Mouse (Mus musculus) forebrain, embryonic 15.5 days (tissue): Measurements from ENCODE around the gene Cdk14. TPM values are rescaled to one million over a fixed set of nuclear protein-coding genes. Genes with fewer than 3 reads are reported as not detected.
"Not testable (repeated sequence)": the region's sequence is repeated elsewhere in the genome, so short reads cannot be mapped to it uniquely, and the experiment has no call there.

ENCODE experiments used
- ATAC-seq: fragments of 200-750 bp; cut with Nextera tagmentation; replicated peaks from 2 replicates; pipeline ENCODE4 v1.8.0; 2017; ENCODE audit warnings: mild to moderate bottlenecking, moderate TSS enrichment, moderate library complexity
- H3K27ac ChIP-seq: fragments of 300-500 bp; sonication (generic); replicated peaks from 2 replicates; pipeline ENCODE4 v1.5.1; 2015; ENCODE audit warnings: mild to moderate bottlenecking, inconsistent platforms
- H3K27me3 ChIP-seq: fragments of 300-500 bp; sonication (generic); 2 replicates; pipeline ENCODE4 v1.6.1; 2015; ENCODE audit warnings: inconsistent platforms
- H3K36me3 ChIP-seq: fragments of 300-500 bp; sonication (generic); 2 replicates; pipeline ENCODE4 v1.6.1; 2015; ENCODE audit warnings: mild to moderate bottlenecking, inconsistent platforms
- H3K4me1 ChIP-seq: fragments of 300-500 bp; sonication (generic); 2 replicates; pipeline ENCODE4 v1.6.1; 2015; ENCODE audit warnings: inconsistent platforms
- H3K4me2 ChIP-seq: fragments of 300-500 bp; sonication (generic); replicated peaks from 2 replicates; pipeline ENCODE4 v1.6.1; 2015; ENCODE audit warnings: mild to moderate bottlenecking, inconsistent platforms
- H3K4me3 ChIP-seq: fragments of 300-500 bp; sonication (generic); 2 replicates; pipeline ENCODE4 v1.5.1; 2015; ENCODE audit warnings: mild to moderate bottlenecking, inconsistent platforms
- H3K9ac ChIP-seq: fragments of 300-500 bp; sonication (generic); replicated peaks from 2 replicates; pipeline ENCODE4 v1.6.1; 2015; ENCODE audit warnings: mild to moderate bottlenecking, inconsistent platforms
- H3K9me3 ChIP-seq: fragments of 300-500 bp; sonication (generic); 2 replicates; pipeline ENCODE4 v1.6.1; 2016; ENCODE audit warnings: inconsistent platforms
- WGBS: fragments of 180-500 bp; shearing (Covaris S2); methylation state at CpG from one replicate; pipeline ENCODE4 v1.1.7; 2015; ENCODE audit warnings: mixed read lengths; 5-methylcytosine and 5-hydroxymethylcytosine counted together
- polyA plus RNA-seq: library from polyadenylated mRNA; unstranded; fragments of >200 nt; fragmentation: Nextera tagmentation; extraction: Ambion mirVana; gene quantifications from 2 replicates; pipeline ENCODE4 v1.2.1, GENCODE M21; 2015

Cdk14 gene
- polyA plus RNA-seq, 1 experiment from 2014 or later, result 34.4 TPM

GRCm38 (mm10) chr5:5330926-5331460 is 89.1 kb downstream of the Cdk14 start:
- no peaks in the 10 kb centered on the region for H3K36me3 ChIP-seq
- H3K27ac ChIP-seq, result no peak overlapping the region
- ATAC-seq, result no peak
- no peak overlapping the region for H3K4me3 ChIP-seq
- H3K27me3 ChIP-seq, result no peaks in the 10 kb centered on the region
- no peaks in the 10 kb centered on the region for H3K4me1 ChIP-seq
- H3K9ac ChIP-seq, result no peak overlapping the region
- no peak overlapping the region for H3K4me2 ChIP-seq
- WGBS, result 63% methylated on average over 10 of the region's 10 CpGs
- H3K9me3 ChIP-seq, result no peaks in the 10 kb centered on the region

- H3K4me2 ChIP-seq, ATAC-seq, H3K36me3 ChIP-seq, H3K9ac ChIP-seq, H3K27me3 ChIP-seq, H3K9me3 ChIP-seq, H3K4me3 ChIP-seq, H3K27ac ChIP-seq, H3K4me1 ChIP-seq: not testable (repeated sequence)
- WGBS, result 93% methylated on average over 2 of the region's 2 CpGs
Measured at GRCm38 (mm10) chr5:5329018-5329417, 91.1 kb downstream of the Cdk14 start.

- no peaks in the 10 kb centered on the region for H3K9me3 ChIP-seq
- H3K36me3 ChIP-seq, result no peaks in the 10 kb centered on the region
- no peak overlapping the region for H3K27ac ChIP-seq
- no peak overlapping the region for H3K9ac ChIP-seq
- H3K4me3 ChIP-seq, result no peak overlapping the region
- H3K4me2 ChIP-seq, result no peak overlapping the region
- H3K4me1 ChIP-seq, result no peaks in the 10 kb centered on the region
- no peak for ATAC-seq
- WGBS, result 98% methylated on average over 2 of the region's 2 CpGs
- H3K27me3 ChIP-seq, result no peaks in the 10 kb centered on the region
Measured at GRCm38 (mm10) chr5:5326716-5327115, 93.4 kb downstream of the Cdk14 start.

- ATAC-seq, result no peak
- WGBS, result 93% methylated on average over 8 of the region's 8 CpGs
- no peak overlapping the region for H3K9ac ChIP-seq
- H3K4me3 ChIP-seq, result no peak overlapping the region
- H3K4me2 ChIP-seq, result no peak overlapping the region
- no peak overlapping the region for H3K27ac ChIP-seq
- H3K9me3 ChIP-seq, result no peaks in the 10 kb centered on the region
- H3K4me1 ChIP-seq, result peaks cover 9% of the 10 kb centered on the region; the same call in 1 of the 2 replicates
- H3K36me3 ChIP-seq, result no peaks in the 10 kb centered on the region
- H3K27me3 ChIP-seq, result no peaks in the 10 kb centered on the region
Measured at GRCm38 (mm10) chr5:5322699-5323098, 97.4 kb downstream of the Cdk14 start.

- H3K27me3 ChIP-seq, result no peaks in the 10 kb centered on the region
- no peak overlapping the region; the same call in 1 of the 2 replicates for H3K27ac ChIP-seq
- no peak overlapping the region for H3K4me2 ChIP-seq
- no peaks in the 10 kb centered on the region for H3K36me3 ChIP-seq
- 43% methylated on average over 2 of the region's 2 CpGs for WGBS
- peaks cover 9% of the 10 kb centered on the region; the same call in 1 of the 2 replicates for H3K4me1 ChIP-seq
- no peak overlapping the region for H3K9ac ChIP-seq
- ATAC-seq, result no peak
- no peak overlapping the region for H3K4me3 ChIP-seq
- no peaks in the 10 kb centered on the region for H3K9me3 ChIP-seq
Measured at GRCm38 (mm10) chr5:5320506-5321181, 99.5 kb downstream of the Cdk14 start.

- WGBS, result 87% methylated on average over 8 of the region's 8 CpGs
- no peaks in the 10 kb centered on the region for H3K9me3 ChIP-seq
- no peak overlapping the region for H3K27ac ChIP-seq
- peaks cover 9% of the 10 kb centered on the region; the same call in 1 of the 2 replicates for H3K4me1 ChIP-seq
- no peak for ATAC-seq
- no peaks in the 10 kb centered on the region for H3K36me3 ChIP-seq
- no peak overlapping the region for H3K4me2 ChIP-seq
- H3K4me3 ChIP-seq, result no peak overlapping the region
- H3K9ac ChIP-seq, result no peak overlapping the region
- H3K27me3 ChIP-seq, result no peaks in the 10 kb centered on the region
Measured at GRCm38 (mm10) chr5:5319824-5320505, 100.1 kb downstream of the Cdk14 start.

- no peaks in the 10 kb centered on the region for H3K27me3 ChIP-seq
- H3K27ac ChIP-seq, result no peak overlapping the region
- no peak overlapping the region for H3K4me2 ChIP-seq
- 69% methylated on average over 6 of the region's 6 CpGs for WGBS
- H3K4me1 ChIP-seq, result 0 out of 2 replicates have a peak, but pooled peaks cover 2% of the 10 kb centered on the region
- no peaks in the 10 kb centered on the region for H3K9me3 ChIP-seq
- no peak overlapping the region for H3K4me3 ChIP-seq
- no peak for ATAC-seq
- no peak overlapping the region for H3K9ac ChIP-seq
- H3K36me3 ChIP-seq, result no peaks in the 10 kb centered on the region
Measured at GRCm38 (mm10) chr5:5314270-5314669, 105.8 kb downstream of the Cdk14 start.

- Histone ChIP-seq H3K27me3 (no peaks in the 10 kb centered on the region), H3K36me3 (no peaks in the 10 kb centered on the region), H3K4me2 (no peak overlapping the region), H3K4me3 (no peak overlapping the region), H3K4me1 (0 out of 2 replicates have a peak, but pooled peaks cover 2% of the 10 kb centered on the region), H3K27ac (no peak overlapping the region), H3K9me3 (no peaks in the 10 kb centered on the region), H3K9ac (no peak overlapping the region)
- ATAC-seq, result no peak
- WGBS, result 70% methylated on average over 9 of the region's 9 CpGs
Measured at GRCm38 (mm10) chr5:5313195-5313760, 106.8 kb downstream of the Cdk14 start.

GRCm38 (mm10) chr5:5305286-5305685 is 114.8 kb downstream of the Cdk14 start:
- 94% methylated on average over 2 of the region's 2 CpGs for WGBS

GRCm38 (mm10) chr5:5303102-5303670 is 116.9 kb downstream of the Cdk14 start:
- ATAC-seq, result no peak
- no peak overlapping the region for H3K9ac ChIP-seq
- H3K27me3 ChIP-seq, result no peaks in the 10 kb centered on the region
- no peaks in the 10 kb centered on the region for H3K9me3 ChIP-seq
- WGBS, result 92% methylated on average over 8 of the region's 8 CpGs
- no peaks in the 10 kb centered on the region for H3K36me3 ChIP-seq
- no peak overlapping the region for H3K27ac ChIP-seq
- no peak overlapping the region for H3K4me2 ChIP-seq
- H3K4me1 ChIP-seq, result no peaks in the 10 kb centered on the region
- no peak overlapping the region for H3K4me3 ChIP-seq

More at GRCm38 (mm10) chr5:5305286-5305685, 114.8 kb downstream of the Cdk14 start:
- Histone ChIP-seq H3K4me3 (no peak overlapping the region), H3K4me1 (no peaks in the 10 kb centered on the region), H3K36me3 (no peaks in the 10 kb centered on the region), H3K9ac (no peak overlapping the region), H3K27ac (no peak overlapping the region), H3K9me3 (no peaks in the 10 kb centered on the region), H3K27me3 (no peaks in the 10 kb centered on the region), H3K4me2 (no peak overlapping the region)
- no peak for ATAC-seq

GRCm38 (mm10) chr5:5301571-5302079 is 118.5 kb downstream of the Cdk14 start:
- Histone ChIP-seq H3K4me3 (no peak overlapping the region), H3K9ac (no peak overlapping the region), H3K4me2 (no peak overlapping the region), H3K27me3 (no peaks in the 10 kb centered on the region), H3K36me3 (no peaks in the 10 kb centered on the region), H3K4me1 (no peaks in the 10 kb centered on the region), H3K9me3 (no peaks in the 10 kb centered on the region), H3K27ac (no peak overlapping the region)
- ATAC-seq, result no peak
- WGBS, result 91% methylated on average over 12 of the region's 12 CpGs

GRCm38 (mm10) chr5:5300998-5301397 is 119.1 kb downstream of the Cdk14 start:
- Histone ChIP-seq H3K9me3 (no peaks in the 10 kb centered on the region), H3K4me3 (no peak overlapping the region), H3K27me3 (no peaks in the 10 kb centered on the region), H3K4me2 (no peak overlapping the region), H3K36me3 (no peaks in the 10 kb centered on the region), H3K27ac (no peak overlapping the region), H3K4me1 (no peaks in the 10 kb centered on the region), H3K9ac (no peak overlapping the region)
- no peak for ATAC-seq
- WGBS, result 76% methylated on average over 2 of the region's 2 CpGs
